Mouse (Mus musculus): Measurements from ENCODE around the gene Yaf2. TPM values are rescaled to one million over a fixed set of nuclear protein-coding genes. Genes with fewer than 3 reads are reported as not detected.

Yaf2 gene
- polyA plus RNA-seq, 1 experiment from 2014 or later, result 25.7 TPM

DNA sequence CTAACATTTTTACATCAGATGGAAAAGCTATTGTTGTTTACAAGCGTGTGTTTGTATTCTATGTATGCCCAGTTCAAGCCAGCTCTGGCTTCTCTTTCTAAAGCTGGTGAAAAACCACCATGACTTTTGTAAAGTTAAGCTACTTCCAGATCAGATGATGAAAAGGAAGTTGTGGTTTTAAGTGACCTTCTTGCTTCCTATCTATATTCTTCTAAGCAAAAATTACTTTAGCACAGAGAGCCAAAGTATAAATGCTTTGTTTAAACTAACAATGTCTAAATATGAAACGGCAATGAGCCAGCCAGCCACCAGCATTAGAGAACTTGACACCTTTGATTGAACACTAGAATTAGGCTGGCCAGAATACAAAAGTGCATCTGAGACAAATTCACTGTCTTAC is 38.5 kb downstream of the Yaf2 start:
- TF ChIP-seq EP300 (IDR thresholded peaks at IDR 0.05; ENCODE audit: low read depth) (no peak), CTCF (IDR thresholded peaks at IDR 0.05; ENCODE audit: low read depth) (no peak)
- no peak overlapping the region for H3K4me3 ChIP-seq (ENCODE audit: low read depth, low read length)
- no peak for DNase-seq
- H3K27me3 ChIP-seq (ENCODE audit: insufficient read depth, low read length), result no peaks in the 10 kb centered on the region
- H3K9ac ChIP-seq (replicated peaks), result no peak overlapping the region
- peaks cover 16% of the 10 kb centered on the region for H3K4me1 ChIP-seq (ENCODE audit: insufficient read depth)
- no peak for ATAC-seq
- H3K9me3 ChIP-seq (ENCODE audit: low read length), result no peaks in the 10 kb centered on the region
- no peak overlapping the region for H3K27ac ChIP-seq (ENCODE audit: low read depth)
- H3K36me3 ChIP-seq (replicated peaks; ENCODE audit: insufficient read depth, low read length), result 0 out of 2 replicates have a peak, but pooled peaks cover 2% of the 10 kb centered on the region
- no peak overlapping the region for H3K4me2 ChIP-seq (ENCODE audit: low read depth, low read length)
- 33% methylated on average over 2 of the region's 2 CpGs for WGBS (ENCODE audit: insufficient replicate concordance)

DNA sequence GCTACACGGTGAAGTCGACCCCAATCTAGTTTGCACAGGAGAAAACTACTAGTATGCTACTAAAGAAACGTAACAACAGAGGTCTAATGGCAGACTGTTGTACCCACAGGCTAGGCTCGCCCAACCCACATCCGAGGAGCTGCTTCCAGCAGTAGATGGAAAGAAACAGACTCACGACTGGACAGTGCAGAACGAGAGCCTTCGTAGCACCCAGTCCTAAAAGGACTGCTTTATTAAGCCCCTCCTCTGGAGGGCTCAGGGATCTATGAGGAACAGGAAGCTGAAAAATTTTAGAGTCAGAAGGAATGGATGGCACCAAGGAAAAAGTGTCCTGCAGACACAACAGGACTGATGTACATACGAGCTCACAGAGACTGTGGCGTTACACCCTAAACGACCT is 42.3 kb downstream of the Yaf2 start:
- H3K27me3 ChIP-seq (ENCODE audit: insufficient read depth, low read length), result no peaks in the 10 kb centered on the region
- ATAC-seq (no peak), DNase-seq (no peak)
- TF ChIP-seq CTCF (IDR thresholded peaks at IDR 0.05; ENCODE audit: low read depth) (no peak), EP300 (IDR thresholded peaks at IDR 0.05; ENCODE audit: low read depth) (no peak)
- H3K9ac ChIP-seq (replicated peaks), result no peak overlapping the region
- H3K4me1 ChIP-seq (ENCODE audit: insufficient read depth), result peaks cover 15% of the 10 kb centered on the region
- no peaks in the 10 kb centered on the region for H3K9me3 ChIP-seq (ENCODE audit: low read length)
- H3K27ac ChIP-seq (ENCODE audit: low read depth), result 0 out of 2 replicates have a peak overlapping the region, but pooled peaks have one; percentile 22
- H3K4me3 ChIP-seq (ENCODE audit: low read depth, low read length), result no peak overlapping the region
- H3K36me3 ChIP-seq (replicated peaks; ENCODE audit: insufficient read depth, low read length), result peaks cover 4% of the 10 kb centered on the region; the same call in 1 of the 2 replicates
- H3K4me2 ChIP-seq (ENCODE audit: low read depth, low read length), result peak overlapping the region; percentile 19; the same call in 1 of the 2 replicates
- 50% methylated on average over 11 of the region's 11 CpGs for WGBS (ENCODE audit: insufficient replicate concordance)

- H3K9ac ChIP-seq (replicated peaks), result no peak overlapping the region
- no peak for TF ChIP-seq CTCF (IDR thresholded peaks at IDR 0.05; ENCODE audit: low read depth)
- no peak for TF ChIP-seq EP300 (IDR thresholded peaks at IDR 0.05; ENCODE audit: low read depth)
- H3K4me2 ChIP-seq (ENCODE audit: low read depth, low read length), result no peak overlapping the region
- H3K4me1 ChIP-seq (ENCODE audit: insufficient read depth), result peaks cover 2% of the 10 kb centered on the region
- DNase-seq, result no peak
- H3K27me3 ChIP-seq (ENCODE audit: insufficient read depth, low read length), result no peaks in the 10 kb centered on the region
- H3K4me3 ChIP-seq (ENCODE audit: low read depth, low read length), result no peak overlapping the region
- WGBS (ENCODE audit: insufficient replicate concordance), result 82% methylated on average over 4 of the region's 4 CpGs
- no peak overlapping the region for H3K27ac ChIP-seq (ENCODE audit: low read depth)
- no peaks in the 10 kb centered on the region for H3K9me3 ChIP-seq (ENCODE audit: low read length)
- peaks cover 6% of the 10 kb centered on the region for H3K36me3 ChIP-seq (replicated peaks; ENCODE audit: insufficient read depth, low read length)
- ATAC-seq, result no peak
Measured at GRCm38 (mm10) chr15:93288321-93288720, 48.4 kb downstream of the Yaf2 start.

GRCm38 (mm10) chr15:93287628-93288027 is 49.1 kb downstream of the Yaf2 start:
- no peaks in the 10 kb centered on the region for H3K27me3 ChIP-seq (ENCODE audit: insufficient read depth, low read length)
- 53% methylated on average over 2 of the region's 2 CpGs for WGBS (ENCODE audit: insufficient replicate concordance)
- DNase-seq, result no peak
- no peak overlapping the region for H3K9ac ChIP-seq (replicated peaks)
- ATAC-seq, result no peak
- no peaks in the 10 kb centered on the region for H3K9me3 ChIP-seq (ENCODE audit: low read length)
- no peak overlapping the region for H3K4me3 ChIP-seq (ENCODE audit: low read depth, low read length)
- H3K27ac ChIP-seq (ENCODE audit: low read depth), result no peak overlapping the region
- TF ChIP-seq EP300 (IDR thresholded peaks at IDR 0.05; ENCODE audit: low read depth), result no peak
- no peak for TF ChIP-seq CTCF (IDR thresholded peaks at IDR 0.05; ENCODE audit: low read depth)
- H3K36me3 ChIP-seq (replicated peaks; ENCODE audit: insufficient read depth, low read length), result peaks cover 6% of the 10 kb centered on the region
- no peak overlapping the region for H3K4me2 ChIP-seq (ENCODE audit: low read depth, low read length)
- H3K4me1 ChIP-seq (ENCODE audit: insufficient read depth), result peaks cover 2% of the 10 kb centered on the region

- WGBS (ENCODE audit: insufficient replicate concordance), result 80% methylated on average over 15 of the region's 15 CpGs
- H3K4me1 ChIP-seq (ENCODE audit: insufficient read depth), result peaks cover 2% of the 10 kb centered on the region
- H3K4me3 ChIP-seq (ENCODE audit: low read depth, low read length), result no peak overlapping the region
- ATAC-seq, result no peak
- peaks cover 6% of the 10 kb centered on the region for H3K36me3 ChIP-seq (replicated peaks; ENCODE audit: insufficient read depth, low read length)
- no peak overlapping the region for H3K4me2 ChIP-seq (ENCODE audit: low read depth, low read length)
- no peaks in the 10 kb centered on the region for H3K9me3 ChIP-seq (ENCODE audit: low read length)
- no peaks in the 10 kb centered on the region for H3K27me3 ChIP-seq (ENCODE audit: insufficient read depth, low read length)
- no peak for TF ChIP-seq EP300 (IDR thresholded peaks at IDR 0.05; ENCODE audit: low read depth)
- no peak for TF ChIP-seq CTCF (IDR thresholded peaks at IDR 0.05; ENCODE audit: low read depth)
- H3K9ac ChIP-seq (replicated peaks), result no peak overlapping the region
- H3K27ac ChIP-seq (ENCODE audit: low read depth), result no peak overlapping the region
- no peak for DNase-seq
Measured at GRCm38 (mm10) chr15:93285244-93285643, 51.5 kb downstream of the Yaf2 start.

- Histone ChIP-seq H3K4me3 (ENCODE audit: low read depth, low read length) (no peak overlapping the region), H3K27me3 (ENCODE audit: insufficient read depth, low read length) (no peaks in the 10 kb centered on the region), H3K36me3 (replicated peaks; ENCODE audit: insufficient read depth, low read length) (peaks cover under 1% of the 10 kb centered on the region), H3K9me3 (ENCODE audit: low read length) (no peaks in the 10 kb centered on the region), H3K4me1 (ENCODE audit: insufficient read depth) (peaks cover 2% of the 10 kb centered on the region), H3K4me2 (ENCODE audit: low read depth, low read length) (no peak overlapping the region), H3K27ac (ENCODE audit: low read depth) (0 out of 2 replicates have a peak overlapping the region, but pooled peaks have one; percentile 26), H3K9ac (replicated peaks) (no peak overlapping the region)
- 60% methylated on average over 6 of the region's 6 CpGs for WGBS (ENCODE audit: insufficient replicate concordance)
- TF ChIP-seq EP300 (IDR thresholded peaks at IDR 0.05; ENCODE audit: low read depth) (peak; percentile 62; the same call in 1 of the 2 replicates), CTCF (IDR thresholded peaks at IDR 0.05; ENCODE audit: low read depth) (no peak)
- DNase-seq, result no peak
- peak; percentile 45 for ATAC-seq
Measured at GRCm38 (mm10) chr15:93284326-93284725, 52.4 kb downstream of the Yaf2 start.

All from liver, postnatal 0 days (tissue).